Mouse (Mus musculus) lung, embryonic 15.5 days (tissue): ENCODE measurements around the gene Cxcr2. TPM values are rescaled to one million over a fixed set of nuclear protein-coding genes. Genes with fewer than 3 reads are reported as not detected.
A peak's percentile ranks its signal among the peaks of the same experiment; 100 is the strongest.

Source experiments
- ATAC-seq: fragments of 200-750 bp; cut with Nextera tagmentation; 2 replicates; pipeline ENCODE4 v1.8.0; 2017; ENCODE audit warnings: moderate number of reproducible peaks, borderline replicate concordance; ENCODE audit not compliant: low FRiP score, low TSS enrichment; ENCODE audit errors: extremely low read depth
- H3K27ac ChIP-seq: fragments of 300-500 bp; sonication (generic); 2 replicates; pipeline ENCODE4 v1.5.1; 2015; ENCODE audit warnings: moderate library complexity, mild to moderate bottlenecking, inconsistent platforms
- H3K27me3 ChIP-seq: fragments of 300-500 bp; sonication (generic); 2 replicates; pipeline ENCODE4 v1.6.1; 2015; ENCODE audit warnings: inconsistent platforms
- H3K36me3 ChIP-seq: fragments of 300-500 bp; sonication (generic); 2 replicates; pipeline ENCODE4 v1.6.1; 2015; ENCODE audit warnings: inconsistent platforms
- H3K4me1 ChIP-seq: fragments of 300-500 bp; sonication (generic); 2 replicates; pipeline ENCODE4 v1.6.1; 2015; ENCODE audit warnings: inconsistent platforms
- H3K4me2 ChIP-seq: fragments of 300-500 bp; sonication (generic); 2 replicates; pipeline ENCODE4 v1.6.1; 2015; ENCODE audit warnings: inconsistent platforms, mild to moderate bottlenecking, moderate library complexity
- H3K4me3 ChIP-seq: fragments of 300-500 bp; sonication (generic); 2 replicates; pipeline ENCODE4 v1.5.1; 2015; ENCODE audit warnings: mild to moderate bottlenecking, inconsistent platforms
- H3K9ac ChIP-seq: fragments of 300-500 bp; sonication (generic); 2 replicates; pipeline ENCODE4 v1.6.1; 2015; ENCODE audit warnings: inconsistent platforms
- H3K9me3 ChIP-seq: fragments of 300-500 bp; sonication (generic); 2 replicates; pipeline ENCODE4 v1.6.1; 2016; ENCODE audit warnings: inconsistent platforms
- WGBS: fragments of 180-500 bp; shearing (Covaris S2); methylation state at CpG from one replicate; pipeline ENCODE4 v1.1.7; 2015; 5-methylcytosine and 5-hydroxymethylcytosine counted together
- microRNA counts: library from miRNA; unstranded; fragments of <30 nt; microRNA quantifications from one replicate; lab custom pipeline; 2016
- microRNA-seq: library from miRNA; unstranded; fragments of <30 nt; microRNA quantifications from one replicate; pipeline ENCODE4, GENCODE M21; 2016
- polyA plus RNA-seq: library from polyadenylated mRNA; unstranded; fragments of >200 nt; fragmentation: Nextera tagmentation; extraction: Ambion mirVana; gene quantifications from 2 replicates; pipeline ENCODE4 v1.2.1, GENCODE M21; 2015

The Cxcr2 gene
- polyA plus RNA-seq, 1 experiment from 2014 or later: 0.12 TPM

DNA sequence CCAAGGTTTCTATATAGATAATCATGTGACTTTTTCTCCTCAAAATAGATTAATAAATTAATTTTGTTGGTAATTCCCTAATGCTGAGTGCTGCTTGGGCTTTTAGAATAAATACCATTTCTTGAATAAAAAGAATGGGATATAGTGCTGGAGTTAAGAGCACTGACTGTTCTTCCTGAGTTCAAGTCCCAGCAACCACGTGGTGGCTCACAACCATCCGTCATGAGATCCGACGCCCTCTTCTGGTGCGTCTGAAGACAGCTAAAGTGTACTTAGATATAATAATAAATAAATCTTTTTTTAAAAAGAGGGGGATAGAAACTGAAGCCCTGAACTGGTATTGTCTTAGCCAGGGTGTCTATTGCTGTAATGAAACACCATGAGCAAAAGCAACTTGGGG is 49.7 kb downstream of the Cxcr2 start:
- Histone ChIP-seq H3K27ac (no peak overlapping the region), H3K27me3 (no peaks in the 10 kb centered on the region), H3K36me3 (no peaks in the 10 kb centered on the region), H3K4me2 (no peak overlapping the region), H3K9me3 (no peaks in the 10 kb centered on the region), H3K9ac (no peak overlapping the region), H3K4me3 (no peak overlapping the region), H3K4me1 (peaks cover 9% of the 10 kb centered on the region)
- ATAC-seq: no peak
- 58% methylated on average over 5 of the region's 5 CpGs for WGBS

DNA sequence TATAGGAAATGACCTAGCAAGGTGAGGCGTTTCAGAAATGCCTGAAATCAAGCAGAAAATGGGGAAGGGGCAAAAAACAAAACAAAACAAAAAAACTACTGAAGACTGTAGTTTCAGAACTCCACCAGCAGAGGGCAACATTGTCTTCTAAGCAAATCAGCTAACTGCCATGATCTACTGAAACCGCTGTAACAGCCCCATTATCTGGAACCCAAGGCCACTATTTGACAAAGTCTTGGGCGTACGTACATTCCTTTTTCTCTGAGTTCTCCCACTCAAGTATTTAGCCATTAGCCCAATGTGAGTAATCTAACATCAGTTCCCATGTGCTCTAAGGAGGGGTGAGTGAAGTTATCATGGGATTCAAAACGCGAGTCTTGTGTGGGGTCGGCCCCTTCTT is 52.1 kb downstream of the Cxcr2 start:
- H3K4me1 ChIP-seq: peaks cover 3% of the 10 kb centered on the region; the same call in 1 of the 2 replicates
- no peak overlapping the region for H3K4me3 ChIP-seq
- 54% methylated on average over 7 of the region's 7 CpGs for WGBS
- ATAC-seq: no peak
- no peak overlapping the region for H3K27ac ChIP-seq
- no peaks in the 10 kb centered on the region for H3K27me3 ChIP-seq
- no peaks in the 10 kb centered on the region for H3K9me3 ChIP-seq
- H3K4me2 ChIP-seq: no peak overlapping the region
- H3K9ac ChIP-seq: no peak overlapping the region
- no peaks in the 10 kb centered on the region for H3K36me3 ChIP-seq

DNA sequence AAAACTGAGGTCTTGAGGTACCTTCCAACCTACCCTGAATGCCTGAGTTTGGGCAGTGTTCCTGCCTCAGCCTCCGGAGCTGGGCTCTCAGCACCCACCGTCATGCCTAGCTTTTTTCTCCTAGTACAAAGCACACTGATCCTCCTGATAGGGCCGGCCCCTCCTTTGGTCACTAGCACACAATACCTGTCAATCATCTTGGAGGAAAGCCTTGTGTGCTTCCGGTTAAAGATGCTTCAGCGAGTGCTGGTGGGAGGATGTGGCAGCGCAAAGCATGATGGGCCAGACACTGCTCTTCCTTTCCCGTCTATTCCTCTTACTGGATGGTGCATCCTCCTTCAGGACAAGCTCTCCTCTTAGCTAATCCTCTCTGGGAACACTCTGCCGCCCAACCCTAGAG is 52.9 kb downstream of the Cxcr2 start:
- Histone ChIP-seq H3K9me3 (no peaks in the 10 kb centered on the region), H3K4me2 (no peak overlapping the region), H3K9ac (no peak overlapping the region), H3K27me3 (no peaks in the 10 kb centered on the region), H3K36me3 (no peaks in the 10 kb centered on the region), H3K4me1 (no peaks in the 10 kb centered on the region), H3K27ac (no peak overlapping the region), H3K4me3 (no peak overlapping the region)
- no peak for ATAC-seq
- 77% methylated on average over 8 of the region's 8 CpGs for WGBS

DNA sequence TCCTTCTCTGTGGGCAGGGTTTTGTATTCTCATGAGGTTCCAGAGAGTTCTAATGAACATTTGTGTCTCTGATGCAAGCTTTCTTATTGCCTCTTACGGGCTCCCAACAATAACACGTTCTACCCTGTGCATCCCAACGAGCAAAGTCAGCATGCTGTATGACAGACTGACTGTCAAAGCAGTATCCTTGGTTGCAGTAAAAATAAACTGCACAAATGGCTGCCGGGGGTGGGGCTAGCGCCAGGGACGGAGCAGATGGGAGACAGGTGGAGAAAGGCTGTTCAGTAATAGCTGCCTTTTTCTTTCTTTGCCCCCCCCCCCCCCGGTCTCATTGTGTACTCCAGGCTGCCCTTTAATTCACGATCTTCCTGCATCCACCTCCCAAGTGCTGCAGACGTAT is 54.1 kb downstream of the Cxcr2 start:
- no peak for ATAC-seq
- Histone ChIP-seq H3K36me3 (no peaks in the 10 kb centered on the region), H3K27ac (no peak overlapping the region), H3K4me3 (no peak overlapping the region), H3K4me1 (no peaks in the 10 kb centered on the region), H3K9ac (no peak overlapping the region), H3K4me2 (no peak overlapping the region), H3K27me3 (no peaks in the 10 kb centered on the region), H3K9me3 (no peaks in the 10 kb centered on the region)
- 55% methylated on average over 9 of the region's 9 CpGs for WGBS

DNA sequence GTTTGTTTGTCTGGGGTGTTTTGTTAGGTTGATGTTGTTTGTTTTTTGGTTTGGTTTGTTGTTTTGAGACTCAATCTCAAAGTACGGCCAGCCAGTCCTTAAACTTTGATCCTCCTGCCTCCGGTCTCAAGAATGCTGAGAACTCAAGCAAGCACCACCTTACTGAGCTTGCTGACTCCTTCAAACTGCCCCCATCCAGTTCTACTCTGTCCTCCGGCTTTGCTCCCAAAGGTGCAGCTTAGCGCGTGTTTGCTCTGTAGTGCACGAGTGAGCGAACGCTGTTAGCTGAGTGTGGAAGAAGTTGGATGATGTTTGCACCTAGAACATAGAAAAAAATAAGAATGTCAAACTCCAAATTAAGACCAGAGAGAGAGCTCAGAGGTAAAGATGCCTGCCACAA is 55.2 kb downstream of the Cxcr2 start:
- H3K27me3 ChIP-seq: no peaks in the 10 kb centered on the region
- H3K4me2 ChIP-seq: no peak overlapping the region
- no peaks in the 10 kb centered on the region for H3K36me3 ChIP-seq
- 70% methylated on average over 8 of the region's 8 CpGs for WGBS
- no peaks in the 10 kb centered on the region for H3K4me1 ChIP-seq
- H3K9ac ChIP-seq: no peak overlapping the region
- H3K4me3 ChIP-seq: no peak overlapping the region
- no peak for ATAC-seq
- no peak overlapping the region for H3K27ac ChIP-seq
- H3K9me3 ChIP-seq: no peaks in the 10 kb centered on the region

MicroRNAs encoded within 50 kb of the gene (microRNA counts, 519-probe panel; counts per million panel counts)
- microRNA mmu-miR-1928 (lab: Ali Mortazavi, UCI): 2,451 counts per million, percentile 47 among the panel's probes with 10 or more counts

Small RNA genes lying within 50 kb of the gene (microRNA-seq; reads per million reads assigned to microRNA genes)
- not detected for gene Mir1928

Other genes starting within 250 kb of the Cxcr2 start
- gene Tns1, start 29.5 kb upstream of the Cxcr2 start, polyA plus RNA-seq: 104 and 130 TPM in 2 replicates
- gene Rufy4, start 28.4 kb upstream of the Cxcr2 start, polyA plus RNA-seq: 0.35 and 0.41 TPM in 2 replicates
- gene Cxcr1, start 40.6 kb downstream of the Cxcr2 start, polyA plus RNA-seq: not detected in 2 replicates
- gene Arpc2, start 82.1 kb downstream of the Cxcr2 start, polyA plus RNA-seq: 429 and 448 TPM in 2 replicates
- 0.19 TPM in 1 of 2 replicates, not detected in the other for gene Gpbar1, start 124.6 kb downstream of the Cxcr2 start, polyA plus RNA-seq
- gene Aamp, start 130.7 kb downstream of the Cxcr2 start, polyA plus RNA-seq: 248 and 261 TPM in 2 replicates
- 103 and 106 TPM in 2 replicates for gene Pnkd, start 130.9 kb downstream of the Cxcr2 start, polyA plus RNA-seq
- gene Tmbim1, start 151.6 kb downstream of the Cxcr2 start, polyA plus RNA-seq: 38.0 and 44.4 TPM in 2 replicates
- gene Catip, start 208.1 kb downstream of the Cxcr2 start, polyA plus RNA-seq: 1.1 TPM in 2 replicates
- gene Slc11a1, start 221.2 kb downstream of the Cxcr2 start, polyA plus RNA-seq: 4.5 and 4.6 TPM in 2 replicates
- gene Ctdsp1, start 237.5 kb downstream of the Cxcr2 start, polyA plus RNA-seq: 93.0 and 96.0 TPM in 2 replicates